Comparison of ENCODE assay signal across 10 mouse cellular contexts in genomic region chr12:3641931-3642330, GRCm38 (mm10).
DNase-seq lines count a peak whose midpoint lies in the region; ATAC-seq lines count a peak whose summit lies in the region.
"Had no signal": no experiment of that assay in that cellular context is flagged by ENCODE, and none has a peak within 500 bp of the region (broad histone marks: within the 10 kb centered on the region; RNA-seq: fewer than 3 reads in every experiment).

No protein-coding gene starts in this region.

- ATAC-seq in kidney, embryonic 16.5 days (ENCODE audit: low FRiP score, low TSS enrichment): no peak

- H3K4me1 ChIP-seq in kidney, embryonic 16.5 days (ENCODE audit: insufficient read depth, low read length): no peaks in the 10 kb centered on the region
- no peaks in the 10 kb centered on the region for H3K4me1 ChIP-seq in midbrain, embryonic 10.5 days
- H3K4me1 ChIP-seq: hindbrain, embryonic 15.5 days; neural tube, embryonic 12.5 days had no signal

- no peak overlapping the region for H3K4me3 ChIP-seq in kidney, embryonic 16.5 days (ENCODE audit: low read length)
- H3K4me3 ChIP-seq in midbrain, embryonic 10.5 days: no peak overlapping the region
- H3K4me3 ChIP-seq: hindbrain, embryonic 15.5 days; neural tube, embryonic 12.5 days had no signal

- peak; percentile 26 for DNase-seq in kidney, adult 18-20 months
- peak; percentile 52 for DNase-seq in ES-CJ7 (ENCODE audit: low read depth, low spot score)
- peak; percentile 42 for DNase-seq in embryo, embryonic 10 days (ENCODE audit: low spot score)
- DNase-seq in lung, postnatal 25 days (ENCODE audit: low spot score): peak; percentile 7
- DNase-seq in midbrain, embryonic 10.5 days (ENCODE audit: low spot score): no peak
- DNase-seq in cerebellum, postnatal 14 days: no peak
- no peak for DNase-seq in cerebellum, adult 8-10 months

- H3K9me3 ChIP-seq in kidney, embryonic 16.5 days (ENCODE audit: low read length): no peaks in the 10 kb centered on the region
- no peaks in the 10 kb centered on the region for H3K9me3 ChIP-seq in midbrain, embryonic 10.5 days (replicated peaks)
- H3K9me3 ChIP-seq: hindbrain, embryonic 15.5 days; neural tube, embryonic 12.5 days had no signal

- H3K27ac ChIP-seq in kidney, embryonic 16.5 days (ENCODE audit: low read length): no peak overlapping the region
- H3K27ac ChIP-seq in midbrain, embryonic 10.5 days (replicated peaks): no peak overlapping the region
- H3K27ac ChIP-seq: hindbrain, embryonic 15.5 days; neural tube, embryonic 12.5 days had no signal

- no peak overlapping the region for H3K9ac ChIP-seq in kidney, embryonic 16.5 days (replicated peaks; ENCODE audit: low read length)
- H3K9ac ChIP-seq: hindbrain, embryonic 15.5 days; neural tube, embryonic 12.5 days had no signal

- 0 out of 2 replicates have a peak, but pooled peaks cover 2% of the 10 kb centered on the region for H3K36me3 ChIP-seq in kidney, embryonic 16.5 days (ENCODE audit: insufficient read depth, low read length)
- 0 out of 2 replicates have a peak, but pooled peaks cover 3% of the 10 kb centered on the region for H3K36me3 ChIP-seq in midbrain, embryonic 10.5 days
- H3K36me3 ChIP-seq: hindbrain, embryonic 15.5 days; neural tube, embryonic 12.5 days had no signal

- 54% methylated on average over 3 of the region's 3 CpGs for WGBS in kidney, embryonic 16.5 days
- WGBS in midbrain, embryonic 10.5 days: 64% methylated on average over 3 of the region's 3 CpGs

- H3K27me3 ChIP-seq in kidney, embryonic 16.5 days (ENCODE audit: insufficient read depth, low read length): no peaks in the 10 kb centered on the region
- no peaks in the 10 kb centered on the region for H3K27me3 ChIP-seq in midbrain, embryonic 10.5 days (ENCODE audit: low read depth, poor library complexity, severe bottlenecking)
- H3K27me3 ChIP-seq: hindbrain, embryonic 15.5 days; neural tube, embryonic 12.5 days had no signal

- H3K4me2 ChIP-seq in kidney, embryonic 16.5 days (replicated peaks; ENCODE audit: low read depth, low read length): no peak overlapping the region
- H3K4me2 ChIP-seq: hindbrain, embryonic 15.5 days; neural tube, embryonic 12.5 days had no signal

Comparison
In these comparisons a context has a peak if more than half of its experiments do, and no peak if none do; other contexts are left out.
1. DNase-seq: peak in kidney, adult 18-20 months (single experiment), ES-CJ7 (single experiment), embryo, embryonic 10 days (single experiment) and lung, postnatal 25 days (single experiment); none in midbrain, embryonic 10.5 days (single experiment), cerebellum, postnatal 14 days (0 of 2) and cerebellum, adult 8-10 months (single experiment).